Mouse (Mus musculus): ENCODE measurements around the gene Iqschfp.

DNA sequence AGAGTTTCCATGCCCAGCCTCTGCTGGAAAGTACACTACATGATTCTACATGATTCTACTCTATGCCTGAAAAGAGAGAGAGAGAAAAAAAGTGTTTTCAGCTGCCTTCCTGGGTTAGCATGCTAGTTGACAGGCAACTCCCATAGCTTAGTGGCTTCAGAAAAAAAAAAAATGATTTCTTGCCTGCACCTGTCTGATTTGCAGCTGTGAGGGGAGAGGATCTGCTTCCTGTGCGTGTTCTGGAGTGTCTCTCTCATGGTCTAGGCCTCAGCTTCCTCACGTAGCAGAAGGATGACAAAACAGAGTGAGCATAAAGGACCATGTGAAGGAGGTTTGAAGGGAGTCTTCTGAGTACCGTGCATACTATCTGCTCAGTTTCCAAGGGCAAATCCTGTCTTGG is 39.9 kb downstream of the Iqschfp start:
- TF ChIP-seq CTCF (IDR thresholded peaks at IDR 0.05; ENCODE audit: borderline replicate concordance, extremely low read depth, insufficient read depth, insufficient read length) (no peak), POLR2A (IDR thresholded peaks at IDR 0.05; ENCODE audit: borderline replicate concordance, extremely low read depth, insufficient read depth, insufficient read length, poor library complexity, severe bottlenecking) (no peak)

Data from brain, embryonic 14.5 days (tissue).